Mouse (Mus musculus) hindbrain, embryonic 14.5 days (tissue): ENCODE data around the gene Pcmt1. TPM values are rescaled to one million over a fixed set of nuclear protein-coding genes. Genes with fewer than 3 reads are reported as not detected.

Source experiments
- ATAC-seq: fragments of 200-750 bp; cut with Nextera tagmentation; 2 replicates; pipeline ENCODE4 v1.8.0; 2017; ENCODE audit warnings: moderate number of reproducible peaks, mild to moderate bottlenecking, moderate TSS enrichment, moderate library complexity; ENCODE audit not compliant: low FRiP score
- DNase-seq: peaks from one replicate; pipeline ENCODE4 v3.0.0-alpha.2; 2015; ENCODE audit warnings: low spot score
- H3K27ac ChIP-seq: fragments of 300-500 bp; sonication (generic); 2 replicates; pipeline ENCODE4 v1.5.1; 2014; ENCODE audit warnings: mild to moderate bottlenecking, moderate library complexity
- H3K27me3 ChIP-seq: fragments of 300-500 bp; sonication (generic); 2 replicates; pipeline ENCODE4 v1.6.1; 2014; ENCODE audit warnings: mild to moderate bottlenecking, low read length, mixed read lengths; ENCODE audit not compliant: control insufficient read depth, insufficient read depth
- H3K36me3 ChIP-seq: fragments of 300-500 bp; sonication (generic); replicated peaks from 2 replicates; pipeline ENCODE4 v1.6.1; 2014; ENCODE audit not compliant: control insufficient read depth, insufficient read depth
- H3K4me1 ChIP-seq: fragments of 300-500 bp; sonication (generic); replicated peaks from 2 replicates; pipeline ENCODE4 v1.6.1; 2014; ENCODE audit warnings: antibody characterized with exemption, low read length, mixed read lengths; ENCODE audit not compliant: control insufficient read depth, insufficient read depth
- H3K4me2 ChIP-seq: fragments of 300-500 bp; sonication (generic); replicated peaks from 2 replicates; pipeline ENCODE4 v1.6.1; 2014; ENCODE audit warnings: mild to moderate bottlenecking, moderate library complexity
- H3K4me3 ChIP-seq: fragments of 300-500 bp; sonication (generic); replicated peaks from 2 replicates; pipeline ENCODE4 v1.5.1; 2014; ENCODE audit warnings: mild to moderate bottlenecking, low read length
- H3K9ac ChIP-seq: fragments of 300-500 bp; sonication (generic); 2 replicates; pipeline ENCODE4 v1.6.1; 2014
- H3K9me3 ChIP-seq: fragments of 300-500 bp; sonication (generic); 2 replicates; pipeline ENCODE4 v1.6.1; 2016; ENCODE audit warnings: low read length; ENCODE audit not compliant: control insufficient read depth
- WGBS: fragments of 180-500 bp; shearing (Covaris S2); extraction: QIAGEN DNeasy Blood & Tissue Kit; methylation state at CpG from one replicate; pipeline ENCODE4 v1.1.7; 2014; 5-methylcytosine and 5-hydroxymethylcytosine counted together
- polyA plus RNA-seq: library from polyadenylated mRNA; unstranded; fragments of >200 nt; fragmentation: Nextera tagmentation; extraction: Ambion mirVana; gene quantifications from 2 replicates; pipeline ENCODE4 v1.2.1, GENCODE M21; 2014

Gene Pcmt1
- polyA plus RNA-seq, 1 experiment from 2014 or later: 177 TPM

- H3K4me3 ChIP-seq: no peak overlapping the region
- no peak overlapping the region for H3K9ac ChIP-seq
- no peaks in the 10 kb centered on the region for H3K27me3 ChIP-seq
- ATAC-seq (no peak), DNase-seq (no peak)
- H3K4me1 ChIP-seq: no peaks in the 10 kb centered on the region
- H3K36me3 ChIP-seq: peaks cover 19% of the 10 kb centered on the region
- H3K27ac ChIP-seq: no peak overlapping the region
- 74% methylated on average over 2 of the region's 2 CpGs for WGBS
- no peak overlapping the region for H3K4me2 ChIP-seq
- H3K9me3 ChIP-seq: no peaks in the 10 kb centered on the region
These were observed 75.8 kb downstream of the Pcmt1 start for GRCm38 (mm10) chr10:7605168-7605567.

GRCm38 (mm10) chr10:7600647-7601046 lies 80.3 kb downstream of the Pcmt1 start:
- no peaks in the 10 kb centered on the region for H3K4me1 ChIP-seq
- no peaks in the 10 kb centered on the region for H3K9me3 ChIP-seq
- WGBS: 21% methylated on average over 6 of the region's 6 CpGs
- no peak overlapping the region for H3K4me2 ChIP-seq
- no peak overlapping the region for H3K4me3 ChIP-seq
- H3K27ac ChIP-seq: no peak overlapping the region
- DNase-seq (peak; percentile 78), ATAC-seq (no peak)
- H3K36me3 ChIP-seq: no peaks in the 10 kb centered on the region; the same call in 1 of the 2 replicates
- no peaks in the 10 kb centered on the region for H3K27me3 ChIP-seq
- no peak overlapping the region for H3K9ac ChIP-seq

GRCm38 (mm10) chr10:7598177-7598576 lies 82.8 kb downstream of the Pcmt1 start:
- no peak overlapping the region for H3K9ac ChIP-seq
- no peak for DNase-seq
- WGBS: 93% methylated on average over 7 of the region's 7 CpGs
- no peak for ATAC-seq
- H3K9me3 ChIP-seq: no peaks in the 10 kb centered on the region
- H3K27ac ChIP-seq: no peak overlapping the region
- H3K4me1 ChIP-seq: no peaks in the 10 kb centered on the region
- no peaks in the 10 kb centered on the region; the same call in 1 of the 2 replicates for H3K36me3 ChIP-seq
- H3K4me3 ChIP-seq: no peak overlapping the region
- H3K4me2 ChIP-seq: no peak overlapping the region
- no peaks in the 10 kb centered on the region for H3K27me3 ChIP-seq

- no peaks in the 10 kb centered on the region for H3K27me3 ChIP-seq
- no peaks in the 10 kb centered on the region for H3K9me3 ChIP-seq
- H3K4me3 ChIP-seq: no peak overlapping the region
- H3K27ac ChIP-seq: no peak overlapping the region
- no peak overlapping the region for H3K4me2 ChIP-seq
- 50% methylated on average over 1 of the region's 1 CpGs for WGBS
- H3K4me1 ChIP-seq: peaks cover 10% of the 10 kb centered on the region
- no peak overlapping the region for H3K9ac ChIP-seq
- no peak for DNase-seq
- ATAC-seq: no peak
- no peaks in the 10 kb centered on the region for H3K36me3 ChIP-seq
These were observed 84.7 kb downstream of the Pcmt1 start for GRCm38 (mm10) chr10:7596251-7596650.

- H3K9me3 ChIP-seq: no peaks in the 10 kb centered on the region
- WGBS: 57% methylated on average over 7 of the region's 7 CpGs
- H3K36me3 ChIP-seq: no peaks in the 10 kb centered on the region
- no peaks in the 10 kb centered on the region for H3K27me3 ChIP-seq
- no peak overlapping the region for H3K4me2 ChIP-seq
- peaks cover 16% of the 10 kb centered on the region for H3K4me1 ChIP-seq
- no peak overlapping the region for H3K27ac ChIP-seq
- no peak for DNase-seq
- H3K9ac ChIP-seq: no peak overlapping the region
- H3K4me3 ChIP-seq: no peak overlapping the region
- no peak for ATAC-seq
These were observed 86.1 kb downstream of the Pcmt1 start for GRCm38 (mm10) chr10:7594797-7595196.

- WGBS: 6% methylated on average over 8 of the region's 8 CpGs
- H3K4me1 ChIP-seq: peaks cover 20% of the 10 kb centered on the region
- ATAC-seq: no peak
- H3K27me3 ChIP-seq: no peaks in the 10 kb centered on the region
- H3K36me3 ChIP-seq: no peaks in the 10 kb centered on the region
- H3K9ac ChIP-seq: peak overlapping the region; percentile 90
- H3K9me3 ChIP-seq: no peaks in the 10 kb centered on the region
- H3K27ac ChIP-seq: 0 out of 2 replicates have a peak overlapping the region, but pooled peaks have one; percentile 89
- no peak for DNase-seq
- H3K4me2 ChIP-seq: peak overlapping the region; percentile 97
- peak overlapping the region; percentile 96 for H3K4me3 ChIP-seq
These were observed 90.1 kb downstream of the Pcmt1 start for GRCm38 (mm10) chr10:7590792-7591191.

- peak overlapping the region; percentile 90 for H3K9ac ChIP-seq
- H3K4me1 ChIP-seq: peaks cover 20% of the 10 kb centered on the region
- H3K4me3 ChIP-seq: peak overlapping the region; percentile 96
- no peaks in the 10 kb centered on the region for H3K27me3 ChIP-seq
- H3K4me2 ChIP-seq: peak overlapping the region; percentile 97
- WGBS: under 1% methylated on average over 52 of the region's 54 CpGs
- peak; percentile 70; the same call in 1 of the 2 replicates for ATAC-seq
- H3K9me3 ChIP-seq: no peaks in the 10 kb centered on the region
- peak overlapping the region; percentile 89 for H3K27ac ChIP-seq
- H3K36me3 ChIP-seq: no peaks in the 10 kb centered on the region
- no peak for DNase-seq
These were observed 90.7 kb downstream of the Pcmt1 start for GRCm38 (mm10) chr10:7590234-7590689.

- WGBS: under 1% methylated on average over 63 of the region's 76 CpGs
- peak within 1 kb of the TSS; percentile 89 for H3K27ac ChIP-seq
- H3K4me2 ChIP-seq: peak within 1 kb of the TSS; percentile 97
- no peaks in the 10 kb centered on the region for H3K27me3 ChIP-seq
- no peaks in the 10 kb centered on the region for H3K9me3 ChIP-seq
- peak; percentile 85 for DNase-seq
- ATAC-seq: peak; percentile 95
- peak within 1 kb of the TSS; percentile 96 for H3K4me3 ChIP-seq
- peaks cover 20% of the 10 kb centered on the region for H3K4me1 ChIP-seq
- H3K9ac ChIP-seq: peak within 1 kb of the TSS; percentile 90
- no peaks in the 10 kb centered on the region for H3K36me3 ChIP-seq
These were observed 91.2 kb downstream of the Pcmt1 start, which contains the start of gene Lrp11 for GRCm38 (mm10) chr10:7589592-7590233. Gene Lrp11, plus strand, starts transcription at chr10:7589800.

GRCm38 (mm10) chr10:7586771-7587170 lies 94.2 kb downstream of the Pcmt1 start:
- H3K9me3 ChIP-seq: no peaks in the 10 kb centered on the region
- no peaks in the 10 kb centered on the region for H3K36me3 ChIP-seq
- no peaks in the 10 kb centered on the region for H3K27me3 ChIP-seq
- DNase-seq (no peak), ATAC-seq (no peak)
- WGBS: 82% methylated on average over 2 of the region's 2 CpGs
- no peak overlapping the region for H3K4me3 ChIP-seq
- H3K27ac ChIP-seq: no peak overlapping the region
- no peak overlapping the region for H3K9ac ChIP-seq
- peaks cover 15% of the 10 kb centered on the region for H3K4me1 ChIP-seq
- no peak overlapping the region for H3K4me2 ChIP-seq
